Mouse (Mus musculus) brain, embryonic 14.5 days (tissue): ENCODE results near the gene Gm17545.

ENCODE experiments used
- CTCF ChIP-seq: fragments of 200-500 bp; IDR thresholded peaks from 2 replicates; pipeline ENCODE4 v1.5.1; 2012; ENCODE audit warnings: inconsistent platforms, mild to moderate bottlenecking, moderate library complexity, borderline replicate concordance; ENCODE audit not compliant: insufficient read depth, insufficient read length; ENCODE audit errors: extremely low read depth
- POLR2A ChIP-seq: fragments of 200-500 bp; IDR thresholded peaks from 2 replicates; pipeline ENCODE4 v1.6.1; 2012; ENCODE audit warnings: mild to moderate bottlenecking, inconsistent platforms, borderline replicate concordance; ENCODE audit not compliant: poor library complexity, insufficient read depth, insufficient read length, severe bottlenecking; ENCODE audit errors: extremely low read depth

DNA sequence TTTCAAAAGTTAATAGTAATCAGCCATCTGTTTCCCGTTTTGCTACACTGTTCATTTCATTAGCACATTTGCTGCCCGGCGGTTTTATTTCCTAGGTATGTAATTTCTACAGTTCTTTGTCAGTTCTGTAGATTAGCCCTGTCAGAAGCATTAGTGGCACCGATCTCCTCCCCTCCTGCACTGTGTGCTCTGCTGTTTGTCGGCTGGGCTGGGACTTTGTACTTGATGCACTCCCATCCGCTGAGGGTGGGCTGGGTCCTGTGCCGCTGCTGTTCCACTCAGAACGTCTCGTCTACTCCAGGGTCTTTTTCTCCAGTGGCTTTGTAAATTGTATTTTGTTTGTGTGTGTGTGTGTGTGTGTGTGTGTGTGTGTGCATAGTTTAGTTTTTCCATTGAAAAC, 34.9 kb downstream of the Gm17545 start:
- TF ChIP-seq CTCF (no peak), POLR2A (no peak)
